Mouse (Mus musculus) thymus, adult 2 months (tissue): ENCODE measurements at regions not wholly inside any gene's neighbourhood (a gene's known extent, or its start where the extent isn't known, plus 50 kb on each side); places are given as distances from the start of the nearest gene placed in this dataset.

Experiments
- DNase-seq: peaks from one replicate; pipeline ENCODE4 v3.0.0; 2021
- H3K27ac ChIP-seq: fragments of 200-500 bp; 2 replicates; pipeline ENCODE4 v1.5.1; 2012; ENCODE audit warnings: low read length, control low read depth; ENCODE audit not compliant: control insufficient read depth, insufficient read depth
- H3K27me3 ChIP-seq: fragments of 200-500 bp; 2 replicates; pipeline ENCODE4 v1.6.1; 2012; ENCODE audit warnings: mild to moderate bottlenecking, low read length, moderate library complexity, mixed read lengths; ENCODE audit not compliant: control insufficient read depth, insufficient read depth
- H3K36me3 ChIP-seq: fragments of 200-500 bp; 2 replicates; pipeline ENCODE4 v1.6.1; 2012; ENCODE audit warnings: mild to moderate bottlenecking, low read length, moderate library complexity; ENCODE audit not compliant: control insufficient read depth, insufficient read depth
- H3K4me1 ChIP-seq: fragments of 200-500 bp; replicated peaks from 2 replicates; pipeline ENCODE4 v1.6.1; 2012; ENCODE audit warnings: low read length; ENCODE audit not compliant: control insufficient read depth, insufficient read depth
- H3K4me3 ChIP-seq: fragments of 200-500 bp; 2 replicates; pipeline ENCODE4 v1.5.1; 2012; ENCODE audit warnings: mild to moderate bottlenecking, low read length, control low read depth, moderate library complexity; ENCODE audit not compliant: control insufficient read depth, insufficient read depth
- CTCF ChIP-seq: fragments of 200-500 bp; IDR thresholded peaks from 2 replicates; pipeline ENCODE4 v1.5.1; 2012; ENCODE audit warnings: mild to moderate bottlenecking, control low read depth, low read length, moderate library complexity, borderline replicate concordance; ENCODE audit not compliant: control insufficient read depth, poor library complexity, insufficient read depth; ENCODE audit errors: extremely low read depth
- POLR2A ChIP-seq: fragments of 200-500 bp; IDR thresholded peaks from 2 replicates; pipeline ENCODE4 v1.6.1; 2012; ENCODE audit warnings: mild to moderate bottlenecking, low read length, control low read depth, moderate library complexity; ENCODE audit not compliant: control insufficient read depth, poor library complexity, insufficient read depth; ENCODE audit errors: extremely low read depth
- WGBS: fragments of 180-500 bp; shearing (Covaris S2); methylation state at CpG from one replicate; pipeline ENCODE4 v1.1.7; 2018; 5-methylcytosine and 5-hydroxymethylcytosine counted together

DNA sequence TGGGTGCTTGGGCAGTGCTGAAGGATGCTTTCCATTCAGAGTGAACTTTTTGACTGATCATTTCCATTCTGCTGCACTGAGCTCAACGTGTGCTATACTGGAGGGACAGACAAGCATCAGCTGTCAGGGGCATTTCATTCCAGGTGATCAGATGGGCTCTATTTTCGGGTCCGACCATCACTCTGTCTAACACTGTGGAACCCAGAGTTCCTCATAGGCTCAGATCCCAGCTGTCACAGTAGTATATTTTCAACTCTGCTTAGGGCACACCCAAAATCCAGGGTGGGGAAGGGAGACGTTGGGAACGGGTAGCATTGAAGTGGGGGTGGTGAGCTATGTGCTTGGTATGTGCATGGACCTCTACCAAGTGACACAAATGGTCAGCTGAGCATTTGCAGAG is 120.1 kb downstream of the Klhl25 start:
- Histone ChIP-seq H3K36me3 (no peaks in the 10 kb centered on the region), H3K27ac (no peak overlapping the region), H3K4me3 (no peak overlapping the region), H3K4me1 (no peaks in the 10 kb centered on the region), H3K27me3 (no peaks in the 10 kb centered on the region)
- DNase-seq, result no peak
- 91% methylated on average over 5 of the region's 5 CpGs for WGBS
- no peak for TF ChIP-seq POLR2A
- TF ChIP-seq CTCF, result no peak

DNA sequence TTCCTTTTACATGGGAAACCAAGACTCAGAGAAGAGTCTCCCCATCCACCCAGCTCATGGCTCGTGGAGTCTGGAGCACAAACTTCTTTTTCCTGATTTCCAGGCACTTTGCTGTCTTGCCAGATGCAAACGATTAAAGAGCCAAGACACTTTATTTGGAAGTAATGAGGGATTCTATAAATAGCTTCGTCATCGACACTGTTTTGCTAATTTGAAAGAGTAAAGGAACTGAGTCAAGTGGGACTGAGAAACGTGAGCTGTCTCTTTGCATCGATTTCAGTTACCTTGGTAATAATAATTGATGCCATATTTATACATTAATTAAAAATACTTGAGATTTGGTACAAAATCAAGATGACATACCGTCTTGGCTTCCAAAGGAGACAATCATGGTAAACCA is 122.8 kb downstream of the Klhl25 start:
- Histone ChIP-seq H3K27me3 (no peaks in the 10 kb centered on the region), H3K36me3 (no peaks in the 10 kb centered on the region), H3K4me1 (no peaks in the 10 kb centered on the region), H3K27ac (no peak overlapping the region), H3K4me3 (no peak overlapping the region)
- no peak for TF ChIP-seq POLR2A
- no peak for TF ChIP-seq CTCF
- DNase-seq, result no peak
- WGBS, result 90% methylated on average over 7 of the region's 7 CpGs

DNA sequence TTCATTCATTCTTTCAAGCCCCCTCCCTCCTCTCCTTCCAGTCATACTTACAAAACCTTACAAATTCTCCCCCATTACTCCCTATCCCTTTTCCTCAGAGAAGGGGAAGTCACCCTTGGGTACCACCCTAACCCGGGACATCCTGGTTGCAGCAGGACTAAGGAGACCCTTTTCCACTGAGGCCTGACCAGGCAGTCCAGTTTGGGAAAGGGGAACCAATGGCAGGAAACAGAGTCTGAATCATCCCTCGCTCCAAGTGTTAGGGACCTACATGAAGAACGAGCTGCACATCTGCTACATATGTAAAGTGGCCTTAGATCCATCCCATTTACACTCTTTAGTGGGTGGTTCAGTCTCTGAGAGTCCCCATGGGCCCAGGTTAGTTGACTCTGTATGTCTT is 123.6 kb downstream of the Klhl25 start:
- WGBS, result 94% methylated on average over 3 of the region's 3 CpGs

DNA sequence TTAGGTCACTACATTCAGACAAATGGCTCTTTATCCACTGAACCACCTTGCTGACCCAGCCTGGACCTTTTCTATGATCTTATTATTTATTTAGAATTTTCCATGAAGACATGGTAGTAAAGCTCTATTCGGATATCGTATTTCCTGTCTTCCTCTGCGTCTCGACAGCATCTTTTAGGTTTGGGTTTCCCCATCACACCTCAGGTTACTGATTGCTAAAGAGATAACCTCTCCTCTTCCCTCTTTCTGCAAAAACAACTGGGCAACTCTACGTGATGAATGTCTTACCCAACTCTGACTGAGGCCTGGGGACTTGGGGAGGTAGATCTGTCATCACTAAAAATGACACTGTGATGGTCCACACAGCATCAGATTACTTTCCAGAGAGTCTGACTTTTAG is 133.4 kb downstream of the Klhl25 start:
- H3K4me1 ChIP-seq, result no peaks in the 10 kb centered on the region
- H3K36me3 ChIP-seq, result no peaks in the 10 kb centered on the region
- no peaks in the 10 kb centered on the region for H3K27me3 ChIP-seq
- TF ChIP-seq CTCF (no peak), POLR2A (no peak)
- 60% methylated on average over 5 of the region's 5 CpGs for WGBS
- no peak for DNase-seq
- H3K4me3 ChIP-seq, result no peak overlapping the region
- H3K27ac ChIP-seq, result no peak overlapping the region

More for the DNA sequence above, 123.6 kb downstream of the Klhl25 start:
- H3K27ac ChIP-seq, result no peak overlapping the region
- no peaks in the 10 kb centered on the region for H3K27me3 ChIP-seq
- H3K4me1 ChIP-seq, result no peaks in the 10 kb centered on the region
- no peak for TF ChIP-seq CTCF
- TF ChIP-seq POLR2A, result no peak
- DNase-seq, result no peak
- no peaks in the 10 kb centered on the region for H3K36me3 ChIP-seq
- no peak overlapping the region for H3K4me3 ChIP-seq

DNA sequence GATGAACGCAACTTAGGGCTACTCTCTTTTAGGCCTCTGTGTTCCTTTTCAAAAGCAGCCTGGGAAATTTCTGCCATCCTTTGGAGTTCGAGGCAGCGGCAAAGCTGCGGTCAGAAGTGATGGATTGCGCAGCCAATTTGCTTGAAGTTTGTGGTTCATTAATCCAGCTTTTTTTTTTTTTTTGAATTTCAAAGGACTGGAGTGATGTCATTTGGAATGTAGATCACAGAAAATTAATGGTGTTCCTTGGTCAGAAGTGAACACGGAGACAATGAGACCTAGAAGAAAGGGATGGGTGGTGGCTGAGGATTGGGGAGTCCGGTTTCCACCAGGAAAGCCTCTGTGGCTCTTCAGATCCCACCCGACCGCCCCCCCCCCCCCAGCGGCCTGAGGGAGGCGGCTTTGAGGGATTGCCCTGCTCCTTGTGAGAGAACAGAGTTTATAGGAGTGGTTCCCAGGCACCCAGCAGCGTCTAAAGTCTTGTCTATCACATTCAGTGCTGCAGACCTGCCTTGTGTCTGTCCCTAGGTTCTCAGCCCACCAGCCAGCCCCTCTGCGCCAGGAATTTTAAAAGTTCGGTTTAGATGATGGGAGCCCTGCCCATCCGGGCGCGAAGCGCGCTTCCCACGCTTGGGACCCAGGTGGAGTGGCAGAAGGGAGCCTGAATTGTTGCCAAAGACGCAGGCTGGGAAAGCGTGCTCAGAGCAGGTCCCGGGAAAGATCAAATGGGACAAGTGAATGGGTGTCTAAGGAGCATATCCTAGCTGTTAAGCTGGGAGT is 135.1 kb downstream of the Klhl25 start:
- no peak for TF ChIP-seq POLR2A
- no peak for TF ChIP-seq CTCF
- Histone ChIP-seq H3K27ac (no peak overlapping the region), H3K4me1 (no peaks in the 10 kb centered on the region), H3K27me3 (no peaks in the 10 kb centered on the region), H3K36me3 (no peaks in the 10 kb centered on the region), H3K4me3 (no peak overlapping the region)
- DNase-seq, result no peak
- 35% methylated on average over 23 of the region's 23 CpGs for WGBS

DNA sequence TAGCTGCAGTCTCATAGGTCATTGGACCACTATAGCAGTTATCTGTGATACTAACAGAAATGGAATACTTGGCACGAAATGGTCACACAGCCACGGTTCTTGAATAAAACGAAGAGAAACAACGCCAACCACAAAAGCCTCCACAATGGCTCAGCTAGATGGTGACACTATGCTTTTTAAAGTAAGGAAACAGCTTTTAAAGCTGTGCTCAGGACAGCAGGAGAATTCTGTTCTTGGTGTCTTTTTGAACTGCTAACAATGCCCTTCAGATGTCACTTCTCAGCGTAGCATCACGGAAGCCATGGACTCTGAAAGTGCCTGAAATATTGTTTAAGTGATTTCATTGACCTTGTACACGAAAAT is 135.7 kb downstream of the Klhl25 start:
- DNase-seq, result no peak
- Histone ChIP-seq H3K27ac (no peak overlapping the region), H3K4me3 (no peak overlapping the region), H3K27me3 (no peaks in the 10 kb centered on the region), H3K4me1 (no peaks in the 10 kb centered on the region), H3K36me3 (no peaks in the 10 kb centered on the region)
- 68% methylated on average over 7 of the region's 7 CpGs for WGBS
- TF ChIP-seq POLR2A (no peak), CTCF (no peak)

DNA sequence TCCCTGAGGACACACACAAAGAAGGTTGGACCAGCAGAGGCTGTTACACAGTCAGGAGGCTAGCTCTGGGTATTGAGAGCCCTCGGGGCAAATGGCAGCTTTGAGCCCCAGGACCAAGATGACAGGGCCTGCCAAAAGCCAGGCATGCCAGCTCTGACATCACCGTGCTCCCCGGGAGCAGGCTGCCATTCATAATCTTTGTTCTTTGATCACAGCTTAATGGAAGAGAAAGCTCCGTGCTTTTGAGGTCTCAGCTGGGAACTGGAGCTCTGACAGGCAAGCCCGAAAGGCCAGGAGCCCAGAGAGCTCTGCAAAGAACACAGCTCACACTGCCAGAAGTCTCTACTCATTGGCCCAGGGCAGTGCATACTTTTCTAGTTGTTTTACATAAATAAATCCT is 150.7 kb downstream of the Klhl25 start:
- Histone ChIP-seq H3K4me3 (no peak overlapping the region), H3K27me3 (no peaks in the 10 kb centered on the region), H3K36me3 (no peaks in the 10 kb centered on the region), H3K27ac (no peak overlapping the region), H3K4me1 (no peaks in the 10 kb centered on the region)
- 87% methylated on average over 5 of the region's 5 CpGs for WGBS
- TF ChIP-seq POLR2A (no peak), CTCF (no peak)
- no peak for DNase-seq
